Mouse (Mus musculus): ENCODE data around the gene Ppp1r7. TPM values are rescaled to one million over a fixed set of nuclear protein-coding genes. Genes with fewer than 3 reads are reported as not detected.

Ppp1r7 gene
- total RNA-seq, 2 experiments from 2014 or later = 88.7 to 98.5 TPM

DNA sequence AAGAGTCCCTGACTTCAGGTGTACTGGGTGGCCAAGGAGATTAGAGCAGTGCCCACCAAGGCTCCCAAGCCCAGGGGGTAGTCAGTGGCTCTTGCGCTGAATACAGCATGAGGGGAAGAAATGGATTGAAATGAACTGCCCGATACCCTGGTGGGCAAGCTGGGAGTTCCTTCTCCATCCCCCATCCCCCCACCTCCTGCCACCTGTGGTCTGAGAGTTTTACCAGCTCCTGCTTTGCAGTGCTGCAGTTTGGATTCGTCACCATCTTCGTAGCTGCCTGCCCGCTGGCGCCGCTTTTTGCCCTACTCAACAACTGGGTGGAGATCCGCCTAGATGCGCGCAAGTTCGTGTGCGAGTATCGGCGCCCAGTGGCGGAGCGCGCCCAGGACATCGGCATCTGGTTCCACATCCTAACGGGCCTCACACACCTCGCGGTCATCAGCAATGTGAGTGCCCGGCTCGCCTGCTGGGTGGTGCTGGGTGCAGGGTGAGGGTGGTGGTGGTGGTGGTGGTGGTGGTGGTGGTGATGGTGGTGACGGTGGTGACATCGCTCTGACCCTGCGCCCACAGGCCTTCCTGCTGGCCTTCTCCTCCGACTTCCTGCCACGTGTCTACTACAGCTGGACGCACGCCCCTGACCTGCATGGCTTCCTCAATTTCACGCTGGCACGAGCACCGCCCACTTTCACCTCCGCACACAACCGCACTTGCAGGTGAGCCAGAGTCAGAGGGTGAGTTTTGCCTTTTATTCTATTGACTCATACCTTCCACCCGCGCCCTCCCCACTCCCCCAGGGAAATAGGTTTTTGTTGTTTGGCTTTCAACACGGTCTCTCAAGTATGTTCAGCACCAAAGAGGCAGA is 58.8 kb downstream of the Ppp1r7 start:
- DNase-seq (ENCODE audit: low spot score in 2 of 2) = no peak
- intact Hi-C loops (cut with DNase I) = no loop called here

DNA sequence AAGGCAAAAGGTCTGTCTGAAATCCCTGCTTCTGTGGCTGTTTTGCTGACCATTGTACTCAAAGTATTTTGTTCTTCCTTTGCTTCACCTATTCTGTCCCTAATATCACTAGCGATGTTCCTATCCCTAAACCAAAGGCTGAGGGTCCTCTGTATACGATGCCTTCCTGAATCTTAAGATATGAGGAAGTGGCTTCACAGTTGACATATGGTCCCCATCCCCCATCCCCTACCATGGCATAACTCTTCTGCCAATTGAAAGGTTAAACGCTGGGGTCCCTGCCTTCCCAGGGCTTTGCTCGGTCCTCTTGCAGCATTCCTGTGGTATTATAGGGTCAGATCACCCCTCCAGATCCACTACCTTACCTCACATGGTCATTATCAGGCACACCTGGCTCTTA is 60.7 kb downstream of the Ppp1r7 start:
- DNase-seq (ENCODE audit: low spot score in 2 of 2) = no peak
- intact Hi-C loops (cut with DNase I) = no loop called here

Small RNAs within 50 kb of the gene (microRNA-seq; reads per million reads assigned to microRNA genes)
- 0 reads per million in 2 experiments for gene Mir6345
- gene Mir6902 = 0 to 0.67 reads per million in 2 experiments

Other genes with a start within 250 kb of the Ppp1r7 start
- 100 to 1,000 TPM; 813 to 815 TPM for gene Kif1a, start 240.9 kb upstream of the Ppp1r7 start, total RNA-seq (2021)
- gene Agxt, start 207.6 kb upstream of the Ppp1r7 start, total RNA-seq (2021) = not detected
- gene 2310007B03Rik, start 181.9 kb upstream of the Ppp1r7 start, total RNA-seq (2021) = not detected
- gene Crocc2, start 174.1 kb upstream of the Ppp1r7 start, total RNA-seq (2021) = under 1 TPM; 0.07 to 0.19 TPM
- 1 to 10 TPM; 7.7 to 8.2 TPM for gene Sned1, start 107.0 kb upstream of the Ppp1r7 start, total RNA-seq (2021)
- 10 to 100 TPM; 19.1 to 19.4 TPM for gene Mterf4, start 36.9 kb upstream of the Ppp1r7 start, total RNA-seq (2021)
- gene Pask, start 628 bp downstream of the Ppp1r7 start, total RNA-seq (2021) = 1 to 10 TPM; 5.9 to 7.5 TPM
- gene Ano7, start 31.1 kb downstream of the Ppp1r7 start, total RNA-seq (2021) = under 1 TPM; 0.11 to 0.63 TPM
- gene Hdlbp, start 136.0 kb downstream of the Ppp1r7 start, total RNA-seq (2021) = 100 to 1,000 TPM; 159 to 165 TPM
- gene Farp2, start 169.2 kb downstream of the Ppp1r7 start, total RNA-seq (2021) = 10 to 100 TPM; 11.0 to 11.6 TPM

All from left cerebral cortex, postnatal 14 days (tissue).